Mouse (Mus musculus): ENCODE measurements at regions not wholly inside any gene's neighbourhood (a gene's known extent, or its start where the extent isn't known, plus 50 kb on each side); places are given as distances from the start of the nearest gene placed in this dataset.

DNA sequence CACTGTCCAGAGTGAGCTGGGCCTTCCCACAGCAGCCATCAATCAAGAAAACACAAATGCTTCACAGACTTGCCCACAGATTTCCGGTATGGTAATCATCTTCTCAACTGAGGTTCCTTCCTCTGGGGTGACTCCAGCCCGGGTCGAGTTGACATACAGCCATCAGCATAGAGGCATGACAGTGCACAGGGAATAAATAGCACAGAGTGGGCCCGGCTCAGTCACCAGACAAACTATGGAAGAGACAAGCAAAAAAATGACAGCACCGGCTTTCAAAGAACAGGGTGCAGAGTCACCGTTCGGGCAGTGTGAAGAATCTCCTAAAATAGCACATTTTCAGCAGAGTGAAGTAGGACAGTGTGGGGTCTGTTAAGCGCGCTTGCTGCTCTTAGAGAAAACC is 103.7 kb upstream of the Npas2 start:
- TF ChIP-seq CTCF (IDR thresholded peaks at IDR 0.05): no peak
- Histone ChIP-seq H3K27ac (no peak overlapping the region), H3K4me3 (no peak overlapping the region)
- intact Hi-C loops (cut with DNase I): no loop called here
- DNase-seq: no peak

DNA sequence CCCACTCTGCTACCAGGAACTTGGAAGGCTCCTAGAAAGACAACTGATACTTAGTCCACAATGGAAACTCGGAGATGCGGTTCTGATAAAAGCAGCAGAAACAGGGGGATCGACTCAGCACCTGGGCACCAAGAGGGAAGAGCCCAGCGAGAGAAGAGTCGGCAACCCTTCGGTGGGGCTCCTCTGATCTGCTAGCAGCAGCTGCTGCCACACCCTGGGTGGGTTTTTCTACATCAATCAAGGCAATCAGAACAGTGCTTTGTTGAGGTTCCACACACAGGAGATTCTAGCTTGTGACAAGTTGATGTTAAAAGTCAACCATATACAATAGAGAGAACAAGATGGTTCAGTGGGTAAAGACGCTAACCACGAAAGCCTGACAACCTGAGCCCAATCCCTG is 102.4 kb upstream of the Npas2 start:
- TF ChIP-seq CTCF (IDR thresholded peaks at IDR 0.05): no peak
- Histone ChIP-seq H3K4me3 (no peak overlapping the region), H3K27ac (no peak overlapping the region)
- intact Hi-C loops (cut with DNase I): no loop called here
- DNase-seq: no peak

DNA sequence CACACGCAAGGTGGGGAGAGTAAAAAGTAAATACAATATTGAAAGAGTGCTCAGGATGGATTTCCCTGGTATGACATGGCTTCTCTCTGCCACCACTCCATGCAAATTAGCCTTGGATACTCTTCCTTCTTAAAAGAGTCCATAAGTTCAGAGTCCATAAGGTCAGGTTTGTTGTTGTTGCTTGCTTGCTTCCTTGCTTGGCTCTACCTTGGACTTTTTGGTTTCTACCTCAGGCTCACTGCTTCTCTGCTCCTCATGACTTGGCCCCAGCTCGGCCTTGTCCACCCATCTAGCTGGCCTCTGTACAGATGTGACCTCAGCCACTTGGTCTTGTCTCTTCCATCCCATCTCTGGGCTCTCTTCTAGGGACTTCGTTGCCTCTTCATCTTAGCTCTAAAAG is 101.9 kb upstream of the Npas2 start:
- no peak for TF ChIP-seq CTCF (IDR thresholded peaks at IDR 0.05)
- intact Hi-C loops (cut with DNase I): no loop called here
- no peak for DNase-seq
- H3K4me3 ChIP-seq: no peak overlapping the region
- H3K27ac ChIP-seq: no peak overlapping the region

DNA sequence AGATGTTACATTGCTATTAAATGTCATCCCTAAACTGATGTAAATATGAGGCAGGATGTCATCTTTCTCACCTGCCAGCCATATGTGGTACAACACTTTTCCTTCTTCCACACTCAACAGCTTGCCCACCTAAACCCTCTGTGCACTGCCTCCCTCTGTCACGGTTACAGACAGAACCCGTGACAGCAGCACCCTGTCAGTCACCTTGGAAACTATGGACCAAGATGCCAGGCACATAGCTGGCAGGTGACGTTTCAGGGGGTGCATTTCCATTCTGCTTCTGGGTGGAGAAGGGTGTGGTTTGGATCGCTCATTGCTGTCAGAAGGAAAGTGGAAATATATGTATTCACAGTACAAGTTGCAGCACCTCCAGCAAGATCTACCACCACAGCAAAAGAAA is 100.2 kb upstream of the Npas2 start:
- Histone ChIP-seq H3K27ac (no peak overlapping the region), H3K4me3 (no peak overlapping the region)
- intact Hi-C loops (cut with DNase I): no loop called here
- DNase-seq: no peak
- TF ChIP-seq CTCF (IDR thresholded peaks at IDR 0.05): no peak

DNA sequence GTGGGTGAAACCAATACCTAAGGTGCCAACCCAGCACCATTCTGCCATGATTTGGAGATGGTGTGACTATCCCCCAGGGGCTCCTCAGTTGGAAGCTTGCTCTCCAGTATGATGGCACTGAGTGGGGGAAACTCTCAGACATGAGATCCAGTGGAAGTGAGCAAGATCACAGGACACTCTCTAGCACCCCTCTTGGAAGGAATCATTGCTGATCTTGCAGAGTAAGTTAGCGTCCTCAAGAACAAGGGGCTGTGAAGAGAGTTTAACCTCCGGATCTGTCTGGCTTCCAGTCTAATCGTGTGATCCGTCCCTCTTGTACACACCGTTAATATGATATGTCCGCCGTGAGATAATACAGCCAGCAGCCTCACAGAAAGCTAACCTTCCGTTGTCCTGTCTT is 99.5 kb upstream of the Npas2 start:
- intact Hi-C loops (cut with DNase I): no loop called here
- H3K4me3 ChIP-seq: no peak overlapping the region
- H3K27ac ChIP-seq: no peak overlapping the region
- no peak for TF ChIP-seq CTCF (IDR thresholded peaks at IDR 0.05)
- no peak for DNase-seq

DNA sequence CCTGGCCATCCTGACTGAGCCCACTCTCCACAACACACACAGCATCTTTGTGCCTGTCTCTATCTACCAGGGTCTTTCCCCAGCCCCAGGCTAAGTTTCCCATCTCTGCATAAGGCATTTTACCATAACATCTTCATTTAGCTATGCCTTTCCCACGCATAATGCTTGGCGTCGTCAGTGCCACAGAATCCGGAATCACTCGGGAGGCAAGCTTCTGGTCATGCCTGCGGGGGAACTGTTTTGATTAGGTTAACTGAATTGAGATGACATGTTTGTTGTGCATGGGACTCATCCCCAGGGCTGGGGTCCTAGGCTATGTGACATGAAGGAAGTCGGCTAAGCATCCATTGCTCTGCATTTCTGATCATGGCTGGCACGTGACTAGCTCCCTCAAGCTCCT is 97.6 kb upstream of the Npas2 start:
- DNase-seq: no peak
- no peak overlapping the region for H3K4me3 ChIP-seq
- intact Hi-C loops (cut with DNase I): no loop called here
- TF ChIP-seq CTCF (IDR thresholded peaks at IDR 0.05): no peak
- H3K27ac ChIP-seq: no peak overlapping the region

DNA sequence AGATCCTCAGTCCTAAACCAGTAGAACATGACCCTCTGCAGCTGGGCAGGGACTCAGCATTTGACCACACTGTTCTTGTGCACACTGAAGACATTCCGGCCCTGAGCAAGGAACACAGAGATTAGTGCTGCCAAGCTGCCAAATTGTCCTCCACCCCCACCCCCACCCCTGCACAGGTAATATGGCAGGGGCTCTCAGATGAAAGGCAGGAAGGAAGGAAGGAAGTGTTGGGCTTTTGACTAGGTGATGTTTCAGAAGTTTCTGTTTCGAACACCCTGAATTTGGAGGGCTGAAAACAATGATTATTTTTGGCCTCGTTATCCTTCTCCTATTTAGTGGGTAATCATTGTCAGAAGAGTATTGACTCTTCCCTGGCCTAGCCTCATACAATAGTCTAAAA is 96.8 kb upstream of the Npas2 start:
- intact Hi-C loops (cut with DNase I): no loop called here
- no peak overlapping the region for H3K4me3 ChIP-seq
- no peak for DNase-seq
- TF ChIP-seq CTCF (IDR thresholded peaks at IDR 0.05): no peak
- no peak overlapping the region for H3K27ac ChIP-seq

DNA sequence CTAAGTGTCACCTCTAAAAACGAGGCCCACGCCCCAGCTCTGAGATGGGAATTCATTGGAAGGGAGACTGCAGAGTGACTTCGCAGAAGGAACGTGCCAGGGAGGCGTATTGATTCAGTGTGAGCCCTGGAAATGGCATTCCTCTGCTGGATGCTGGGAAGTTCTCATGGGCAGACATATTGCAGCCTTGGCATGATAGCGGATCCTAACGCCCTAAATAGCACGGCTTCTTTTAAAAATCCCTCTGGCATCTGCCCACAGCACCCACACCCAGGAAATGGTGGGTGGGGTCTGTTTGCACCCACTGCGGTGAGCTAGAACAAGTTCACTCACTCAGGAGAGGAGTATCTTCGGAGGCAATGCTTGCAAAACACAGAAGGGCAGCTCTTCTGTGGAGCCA is 96.0 kb upstream of the Npas2 start:
- Histone ChIP-seq H3K27ac (no peak overlapping the region), H3K4me3 (no peak overlapping the region)
- TF ChIP-seq CTCF (IDR thresholded peaks at IDR 0.05): no peak
- intact Hi-C loops (cut with DNase I): no loop called here
- DNase-seq: no peak

DNA sequence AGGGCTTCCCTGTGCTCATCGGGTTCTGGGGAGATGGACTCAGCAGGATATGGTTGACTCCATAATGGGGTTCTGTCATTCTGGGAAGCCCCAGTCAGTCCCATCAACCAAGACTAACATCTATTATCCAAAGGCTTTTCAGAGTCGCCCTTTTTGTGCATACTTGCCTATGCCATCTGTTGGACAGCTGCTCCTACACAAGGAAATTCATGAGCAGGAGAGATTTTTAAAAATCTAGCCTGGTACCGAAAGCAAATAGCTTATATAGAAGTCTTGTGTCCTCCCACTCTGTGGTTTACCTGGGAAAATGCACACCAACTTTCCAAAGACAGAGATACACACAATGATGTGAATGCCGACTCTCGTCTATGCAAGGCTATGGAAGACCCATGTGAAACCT is 95.4 kb upstream of the Npas2 start:
- intact Hi-C loops (cut with DNase I): no loop called here
- no peak overlapping the region for H3K4me3 ChIP-seq
- DNase-seq: no peak
- H3K27ac ChIP-seq: no peak overlapping the region
- no peak for TF ChIP-seq CTCF (IDR thresholded peaks at IDR 0.05)

DNA sequence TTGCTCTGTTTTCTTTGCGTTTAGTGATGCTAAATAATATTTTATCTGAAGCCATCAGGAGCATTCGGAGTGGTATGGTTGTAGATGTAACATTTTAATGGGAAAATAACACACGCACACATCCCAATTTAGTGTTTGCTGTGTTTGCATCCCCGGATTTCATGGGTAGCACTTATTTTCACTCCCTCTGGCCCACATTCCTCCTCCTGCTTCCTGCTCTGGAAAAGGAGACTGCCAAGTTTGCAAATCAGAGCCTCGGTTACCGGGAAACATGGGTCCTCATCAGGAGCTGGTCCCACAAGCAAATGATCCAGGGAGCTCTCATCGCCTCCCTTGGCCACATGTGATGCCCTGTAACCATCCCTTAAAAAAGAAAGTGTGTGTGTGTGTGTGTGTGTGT is 94.3 kb upstream of the Npas2 start:
- no peak overlapping the region for H3K4me3 ChIP-seq
- no peak for DNase-seq
- H3K27ac ChIP-seq: peak overlapping the region; percentile 38; the same call in 1 of the 2 replicates
- no peak for TF ChIP-seq CTCF (IDR thresholded peaks at IDR 0.05)
- intact Hi-C loops (cut with DNase I): no loop called here

DNA sequence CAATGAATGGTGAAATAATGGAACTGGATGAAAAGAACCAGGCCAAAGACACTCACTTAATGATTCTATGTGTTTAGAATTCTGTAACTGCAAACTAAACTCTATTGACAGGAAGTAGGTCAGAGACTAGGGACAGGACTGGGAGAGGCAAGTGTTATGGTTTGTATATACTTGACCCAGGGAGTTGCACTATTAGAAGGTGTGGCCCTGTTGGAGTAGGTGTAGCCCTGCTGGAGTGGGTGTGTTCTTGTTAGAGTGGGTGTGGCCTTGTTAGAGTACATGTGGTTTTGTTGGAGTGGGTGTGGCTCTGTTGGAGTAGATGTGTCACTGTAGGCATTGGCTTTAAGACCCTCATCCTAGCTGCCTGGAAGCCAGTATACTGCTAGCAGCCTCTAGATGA is 93.0 kb upstream of the Npas2 start:
- Histone ChIP-seq H3K4me3 (no peak overlapping the region), H3K27ac (no peak overlapping the region)
- intact Hi-C loops (cut with DNase I): loop anchor here (1.0 to 10.0 kb wide), 2 partner anchors 20 to 244 kb away; no protein-coding TSS in a partner anchor
- no peak for DNase-seq
- TF ChIP-seq CTCF (IDR thresholded peaks at IDR 0.05): no peak

DNA sequence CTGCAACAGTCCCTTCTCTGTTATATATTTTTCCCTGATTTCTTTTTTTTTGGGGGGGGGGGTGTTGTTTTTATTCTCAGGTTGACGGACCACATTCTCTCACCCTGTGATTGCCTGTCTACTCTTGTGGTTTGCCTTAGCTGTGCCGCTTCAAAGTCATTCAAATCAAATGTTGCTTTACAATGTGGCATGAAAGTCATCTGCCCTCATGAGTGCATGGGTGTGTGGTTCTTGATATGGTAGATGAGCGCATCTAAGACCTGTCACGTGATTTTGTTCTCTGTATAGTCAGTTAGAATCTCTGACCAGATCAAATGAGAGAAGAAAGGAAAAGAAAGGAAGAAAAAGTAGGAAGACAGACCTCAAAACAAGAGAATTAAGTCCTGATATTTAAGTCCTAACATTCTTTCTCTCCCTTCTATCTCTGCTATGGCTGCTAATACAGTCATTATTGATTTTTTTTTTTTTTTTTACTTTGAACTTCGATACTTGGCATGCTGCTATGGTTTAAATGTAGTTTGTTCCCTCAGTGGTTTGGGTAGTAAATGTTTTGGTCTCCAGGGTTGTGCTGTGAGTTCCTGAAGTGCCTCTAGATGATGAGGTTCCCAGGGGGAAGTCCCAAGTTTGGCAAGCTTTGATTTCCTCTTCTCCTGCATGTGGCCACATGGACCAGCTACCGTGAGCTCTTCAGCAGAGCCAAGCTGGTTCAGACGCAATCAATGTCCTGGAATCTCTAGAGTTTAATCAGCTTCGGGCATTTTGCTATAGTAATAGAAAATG is 91.2 kb upstream of the Npas2 start:
- TF ChIP-seq CTCF (IDR thresholded peaks at IDR 0.05): no peak
- H3K27ac ChIP-seq: no peak overlapping the region
- intact Hi-C loops (cut with DNase I): loop anchor here (10.0 kb wide), 1 partner anchor 242 kb away; no protein-coding TSS in a partner anchor
- no peak for DNase-seq
- H3K4me3 ChIP-seq: no peak overlapping the region

DNA sequence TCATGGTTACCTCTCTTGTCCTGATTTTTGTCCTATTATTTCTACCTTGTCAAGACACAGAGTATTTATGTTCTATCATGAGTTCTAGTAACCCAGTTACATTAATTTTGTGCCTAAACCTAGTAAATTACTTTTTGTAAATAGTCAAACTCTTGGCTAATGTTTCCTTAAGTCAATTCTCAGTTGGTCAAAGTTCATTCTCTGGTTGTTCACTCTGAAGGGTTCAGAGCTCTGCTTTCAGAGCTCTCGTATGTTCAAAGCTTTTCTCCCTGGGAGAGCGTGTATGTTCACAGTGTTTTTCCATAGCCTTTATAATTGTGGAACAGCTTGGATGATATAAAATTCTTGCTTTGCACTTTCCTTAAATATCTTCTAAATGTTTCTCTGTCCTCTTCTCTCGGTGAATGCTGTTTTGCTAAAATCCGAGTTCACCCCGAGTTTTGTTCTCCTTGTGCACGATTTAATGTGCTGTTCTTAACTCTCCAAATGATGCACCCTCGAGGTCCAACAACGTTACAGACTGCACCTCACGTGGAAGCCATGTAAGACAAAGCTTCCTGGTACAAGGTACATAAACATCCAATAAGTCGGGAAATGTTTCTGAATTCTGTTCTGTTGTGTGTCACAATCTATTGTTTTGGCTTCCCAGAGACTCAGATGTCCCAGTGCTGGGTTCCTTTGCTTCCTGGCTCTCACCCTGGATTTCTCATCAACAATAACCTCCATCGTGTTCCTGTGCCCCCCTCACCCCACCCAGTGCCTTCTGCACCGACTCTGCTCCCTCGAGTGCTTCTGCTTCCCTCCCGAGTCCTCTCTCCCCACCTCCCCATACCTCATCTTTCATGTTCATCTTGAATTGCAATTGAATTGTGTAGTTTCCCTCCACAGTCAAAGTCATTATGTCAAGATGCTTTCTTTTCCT is 90.3 kb upstream of the Npas2 start:
- peak overlapping the region; percentile 24; the same call in 1 of the 2 replicates for H3K27ac ChIP-seq
- intact Hi-C loops (cut with DNase I): loop anchor here (10.0 kb wide), 1 partner anchor 242 kb away; no protein-coding TSS in a partner anchor
- DNase-seq: no peak
- H3K4me3 ChIP-seq: no peak overlapping the region
- TF ChIP-seq CTCF (IDR thresholded peaks at IDR 0.05): no peak

Measured in gastrocnemius, adult 2 months (tissue).